Mouse (Mus musculus) embryonic facial prominence, embryonic 15.5 days (tissue): ENCODE data around the gene Gm4791. TPM values are rescaled to one million over a fixed set of nuclear protein-coding genes. Genes with fewer than 3 reads are reported as not detected.

Experiments used
- ATAC-seq: fragments of 200-750 bp; cut with Nextera tagmentation; 2 replicates; pipeline ENCODE4 v1.8.0; 2017; ENCODE audit warnings: low read depth, moderate TSS enrichment; ENCODE audit not compliant: insufficient number of reproducible peaks, low FRiP score, low TSS enrichment
- H3K27ac ChIP-seq: fragments of 300-500 bp; sonication (generic); replicated peaks from 2 replicates; pipeline ENCODE4 v1.5.1; 2015; ENCODE audit warnings: mild to moderate bottlenecking, inconsistent platforms
- H3K27me3 ChIP-seq: fragments of 300-500 bp; sonication (generic); 2 replicates; pipeline ENCODE4 v1.6.1; 2015; ENCODE audit warnings: inconsistent platforms
- H3K36me3 ChIP-seq: fragments of 300-500 bp; sonication (generic); 2 replicates; pipeline ENCODE4 v1.6.1; 2015; ENCODE audit warnings: mild to moderate bottlenecking, inconsistent platforms
- H3K4me1 ChIP-seq: fragments of 300-500 bp; sonication (generic); 2 replicates; pipeline ENCODE4 v1.6.1; 2015; ENCODE audit warnings: inconsistent platforms
- H3K4me2 ChIP-seq: fragments of 300-500 bp; sonication (generic); replicated peaks from 2 replicates; pipeline ENCODE4 v1.6.1; 2015; ENCODE audit warnings: mild to moderate bottlenecking, inconsistent platforms
- H3K4me3 ChIP-seq: fragments of 300-500 bp; sonication (generic); replicated peaks from 2 replicates; pipeline ENCODE4 v1.5.1; 2015; ENCODE audit warnings: mild to moderate bottlenecking, inconsistent platforms
- H3K9ac ChIP-seq: fragments of 300-500 bp; sonication (generic); 2 replicates; pipeline ENCODE4 v1.6.1; 2015; ENCODE audit warnings: inconsistent platforms
- H3K9me3 ChIP-seq: fragments of 300-500 bp; sonication (generic); replicated peaks from 2 replicates; pipeline ENCODE4 v1.6.1; 2016; ENCODE audit warnings: inconsistent platforms
- WGBS: fragments of 180-500 bp; shearing (Covaris S2); methylation state at CpG from one replicate; pipeline ENCODE4 v1.1.7; 2015; 5-methylcytosine and 5-hydroxymethylcytosine counted together
- polyA plus RNA-seq: library from polyadenylated mRNA; unstranded; fragments of >200 nt; fragmentation: Nextera tagmentation; extraction: Ambion mirVana; gene quantifications from 2 replicates; pipeline ENCODE4 v1.2.1, GENCODE M21; 2015

Gene Gm4791
- polyA plus RNA-seq: 0.22 TPM in 1 of 2 replicates, not detected in the other

DNA sequence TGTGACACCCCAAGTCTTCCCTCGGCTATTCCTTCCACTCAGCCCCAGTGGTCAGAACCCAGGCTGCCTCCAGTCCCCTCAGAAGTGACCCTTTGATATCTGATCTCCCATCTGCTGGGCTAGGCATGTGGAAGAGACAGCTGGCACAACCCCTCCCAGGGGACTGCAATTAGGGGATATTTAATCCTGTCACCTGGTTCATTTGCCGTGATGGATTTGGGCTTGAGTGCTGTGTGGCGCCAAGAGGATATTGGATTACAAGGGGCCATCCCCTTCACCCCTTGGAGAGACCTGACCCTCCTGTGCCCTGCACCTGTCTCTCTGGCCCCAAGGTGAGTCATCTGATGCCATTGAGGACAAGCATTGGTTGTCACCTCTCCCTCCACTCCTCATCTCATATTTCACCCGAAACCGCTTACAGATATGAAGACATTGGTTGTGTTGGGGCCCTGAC is at the start of gene Gm4791:
Gene Gm4791 (plus strand): TSS at position 404 of the 454 bp plus-strand sequence.
- Histone ChIP-seq H3K9me3 (no peaks in the 10 kb centered on the region), H3K9ac (no peak within 1 kb of the TSS), H3K4me2 (no peak within 1 kb of the TSS), H3K27me3 (no peaks in the 10 kb centered on the region), H3K4me3 (no peak within 1 kb of the TSS), H3K36me3 (no peaks in the 10 kb centered on the region), H3K27ac (no peak within 1 kb of the TSS), H3K4me1 (no peaks in the 10 kb centered on the region)
- peak; percentile 84 for ATAC-seq
- 23% methylated on average over 5 of the region's 5 CpGs for WGBS

DNA sequence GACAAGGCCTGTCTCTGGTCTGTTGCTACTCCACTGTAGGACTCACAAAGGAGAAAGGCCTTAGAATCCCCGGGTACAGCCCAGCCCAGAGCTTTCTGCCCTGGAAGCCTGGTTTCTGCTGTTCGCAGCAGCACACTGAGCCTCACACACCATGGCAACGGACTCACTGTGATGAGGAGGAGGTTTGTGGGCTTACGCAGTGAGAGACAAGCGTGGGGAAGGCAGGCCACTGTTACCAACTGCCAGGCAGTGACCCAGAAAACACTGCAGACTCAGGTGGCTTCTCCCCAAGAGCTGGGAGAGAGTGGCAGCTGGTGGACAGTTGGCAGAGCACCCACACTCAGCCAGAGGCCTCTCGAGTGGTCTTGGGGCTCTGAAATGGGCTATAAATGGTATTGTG is 42.3 kb upstream of the Gm4791 start:
- Histone ChIP-seq H3K36me3 (no peaks in the 10 kb centered on the region), H3K27ac (no peak overlapping the region), H3K9me3 (no peaks in the 10 kb centered on the region), H3K9ac (no peak overlapping the region), H3K4me2 (no peak overlapping the region), H3K4me1 (peaks cover 9% of the 10 kb centered on the region; the same call in 1 of the 2 replicates), H3K4me3 (no peak overlapping the region), H3K27me3 (no peaks in the 10 kb centered on the region)
- WGBS: 79% methylated on average over 6 of the region's 6 CpGs
- ATAC-seq: no peak

DNA sequence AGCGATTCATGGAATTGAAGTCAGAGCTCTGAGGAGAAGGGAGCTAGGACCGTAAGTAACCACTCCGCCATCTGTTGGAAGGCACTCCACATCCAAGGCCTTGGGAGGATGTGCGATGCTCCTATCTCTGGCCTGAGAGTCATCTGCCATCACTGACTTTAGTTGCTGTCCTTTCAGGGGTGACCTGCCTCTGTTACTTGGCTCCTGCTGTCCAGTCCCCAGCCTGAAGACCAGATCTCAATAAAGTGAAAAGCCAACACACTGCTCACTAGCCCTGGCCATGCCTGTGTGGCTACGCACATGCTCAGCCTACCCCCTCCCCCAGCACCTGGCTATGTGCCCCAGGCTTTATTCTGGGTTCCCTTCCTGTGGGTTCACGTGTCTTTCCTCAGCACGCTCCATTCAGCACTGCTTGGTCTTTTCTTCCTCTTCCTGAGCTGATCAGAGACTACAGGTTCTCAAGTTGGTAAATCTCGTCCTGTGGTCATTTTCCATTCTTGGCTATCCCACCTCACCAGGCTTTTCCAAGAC is 41.1 kb upstream of the Gm4791 start:
- no peaks in the 10 kb centered on the region for H3K9me3 ChIP-seq
- H3K27ac ChIP-seq: no peak overlapping the region
- H3K4me2 ChIP-seq: no peak overlapping the region
- ATAC-seq: no peak
- H3K4me3 ChIP-seq: no peak overlapping the region
- H3K9ac ChIP-seq: no peak overlapping the region
- H3K36me3 ChIP-seq: no peaks in the 10 kb centered on the region
- H3K4me1 ChIP-seq: peaks cover 9% of the 10 kb centered on the region; the same call in 1 of the 2 replicates
- H3K27me3 ChIP-seq: no peaks in the 10 kb centered on the region
- 71% methylated on average over 8 of the region's 8 CpGs for WGBS

DNA sequence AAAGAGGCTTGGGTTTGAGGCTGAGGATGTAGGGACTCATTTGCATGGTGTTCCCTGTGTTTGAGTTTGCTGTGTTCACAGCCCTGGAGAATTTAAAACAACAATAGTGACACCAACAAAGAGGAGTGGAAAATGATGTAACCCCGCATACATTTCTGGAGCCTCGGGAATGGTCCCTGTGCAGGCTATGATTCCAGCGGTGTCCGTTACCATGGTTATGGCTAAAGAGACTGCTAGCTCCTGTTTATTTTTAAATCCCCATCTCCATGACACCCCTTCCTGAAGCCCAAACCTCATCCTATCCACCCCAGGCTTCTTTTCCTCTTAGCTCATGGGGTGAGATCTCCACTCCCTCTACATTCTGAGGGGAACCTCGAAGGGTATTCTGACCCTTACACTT is 32.5 kb upstream of the Gm4791 start:
- 72% methylated on average over 5 of the region's 5 CpGs for WGBS
- ATAC-seq: no peak
- 0 out of 2 replicates have a peak, but pooled peaks cover 5% of the 10 kb centered on the region for H3K4me1 ChIP-seq
- H3K9me3 ChIP-seq: no peaks in the 10 kb centered on the region
- no peak overlapping the region for H3K27ac ChIP-seq
- no peak overlapping the region for H3K4me2 ChIP-seq
- no peak overlapping the region for H3K9ac ChIP-seq
- peaks cover 4% of the 10 kb centered on the region; the same call in 1 of the 2 replicates for H3K27me3 ChIP-seq
- H3K4me3 ChIP-seq: no peak overlapping the region
- no peaks in the 10 kb centered on the region for H3K36me3 ChIP-seq

DNA sequence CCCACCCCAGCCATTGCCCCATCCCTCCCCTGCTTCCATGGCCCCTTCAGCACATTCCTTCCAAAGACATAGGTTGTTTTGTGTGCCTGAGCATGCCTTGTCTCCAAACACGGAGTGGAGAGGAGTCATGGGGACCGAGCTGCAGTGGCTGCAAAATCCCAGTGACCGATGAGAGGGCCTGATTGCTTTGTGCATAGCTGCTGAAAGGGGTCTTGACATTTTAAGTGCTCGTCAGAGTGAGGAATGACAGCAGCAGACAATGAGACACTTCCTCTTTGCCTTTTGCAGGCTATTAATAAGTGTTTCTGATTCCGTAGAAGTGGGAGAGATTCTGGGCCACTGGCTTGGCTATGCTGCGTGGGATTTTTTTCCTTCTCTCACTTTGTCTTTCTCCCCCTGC is 29.6 kb upstream of the Gm4791 start:
- WGBS: 45% methylated on average over 6 of the region's 6 CpGs
- Histone ChIP-seq H3K27ac (no peak overlapping the region), H3K27me3 (peaks cover 4% of the 10 kb centered on the region; the same call in 1 of the 2 replicates), H3K9ac (no peak overlapping the region), H3K36me3 (no peaks in the 10 kb centered on the region), H3K4me1 (0 out of 2 replicates have a peak, but pooled peaks cover 5% of the 10 kb centered on the region), H3K4me3 (no peak overlapping the region), H3K9me3 (no peaks in the 10 kb centered on the region), H3K4me2 (no peak overlapping the region)
- ATAC-seq: no peak

DNA sequence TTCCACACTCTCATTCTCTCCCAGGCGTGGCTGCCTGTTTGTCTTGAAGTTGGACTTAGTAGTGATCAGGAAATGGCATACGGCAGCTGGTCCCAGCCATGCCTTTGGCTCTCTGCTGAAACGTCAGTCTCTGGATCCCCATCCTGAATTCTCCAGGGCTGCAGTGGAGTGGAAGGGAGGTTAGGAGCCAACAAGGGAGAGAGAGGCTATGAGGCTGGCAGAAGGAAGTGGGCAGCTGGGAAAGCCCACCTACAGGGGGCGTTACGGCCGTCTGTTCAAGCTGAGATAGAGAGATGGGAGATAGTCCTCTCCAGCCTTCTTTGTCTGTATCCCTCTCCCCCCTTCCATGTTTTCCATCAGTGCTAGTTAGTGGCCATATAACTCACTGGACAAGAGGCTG is 29.1 kb upstream of the Gm4791 start:
- H3K4me3 ChIP-seq: no peak overlapping the region
- no peak for ATAC-seq

DNA sequence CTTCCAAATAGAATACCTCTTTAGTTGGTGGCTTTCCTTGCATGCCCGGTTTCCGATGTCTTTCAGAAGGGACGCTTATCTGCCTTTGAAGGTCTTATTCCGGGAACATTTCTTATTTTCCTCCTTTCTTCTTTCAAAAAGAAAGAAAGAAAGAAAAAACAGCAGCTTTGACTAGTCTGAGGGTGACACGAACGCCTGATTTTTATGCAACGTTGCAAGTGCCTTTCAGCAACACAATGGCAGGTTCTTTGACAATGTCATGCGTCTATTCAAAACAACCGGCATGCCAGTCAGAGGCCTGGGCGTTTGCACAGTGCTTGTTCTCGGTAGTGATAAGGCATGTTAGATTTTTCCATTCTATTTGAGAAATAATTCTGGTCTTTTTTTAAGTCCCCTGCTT is 19.7 kb upstream of the Gm4791 start:
- Histone ChIP-seq H3K27me3 (no peaks in the 10 kb centered on the region), H3K9ac (no peak overlapping the region), H3K4me1 (no peaks in the 10 kb centered on the region), H3K27ac (no peak overlapping the region), H3K4me3 (no peak overlapping the region), H3K4me2 (no peak overlapping the region), H3K9me3 (no peaks in the 10 kb centered on the region), H3K36me3 (no peaks in the 10 kb centered on the region)
- ATAC-seq: no peak
- 62% methylated on average over 11 of the region's 11 CpGs for WGBS

More for the DNA sequence above, 29.1 kb upstream of the Gm4791 start:
- no peak overlapping the region for H3K4me2 ChIP-seq
- WGBS: 53% methylated on average over 6 of the region's 6 CpGs
- no peaks in the 10 kb centered on the region for H3K36me3 ChIP-seq
- no peak overlapping the region for H3K27ac ChIP-seq
- H3K27me3 ChIP-seq: peaks cover 4% of the 10 kb centered on the region; the same call in 1 of the 2 replicates
- H3K9me3 ChIP-seq: no peaks in the 10 kb centered on the region
- 0 out of 2 replicates have a peak, but pooled peaks cover 5% of the 10 kb centered on the region for H3K4me1 ChIP-seq
- no peak overlapping the region for H3K9ac ChIP-seq

DNA sequence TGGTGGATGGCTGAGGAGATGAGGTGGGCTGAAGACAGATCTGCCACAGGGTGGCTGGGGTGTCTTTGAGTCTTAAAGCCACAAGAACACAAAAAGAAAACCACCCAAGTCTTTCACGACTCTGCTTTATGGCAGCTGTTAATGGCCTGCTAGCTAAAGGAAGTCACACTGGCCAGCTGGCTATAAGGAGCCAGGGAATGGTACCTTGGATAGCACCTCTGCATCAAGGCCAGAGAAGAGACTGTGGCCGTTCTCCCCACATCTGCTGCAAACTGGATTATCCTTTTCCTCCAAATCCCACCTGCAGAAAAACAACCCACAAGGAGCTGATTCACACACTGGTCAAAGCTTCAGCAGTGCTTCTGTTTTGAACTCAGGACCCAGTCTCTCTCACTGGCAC is 18.4 kb upstream of the Gm4791 start:
- WGBS: 26% methylated on average over 2 of the region's 2 CpGs
- Histone ChIP-seq H3K4me1 (no peaks in the 10 kb centered on the region), H3K27me3 (no peaks in the 10 kb centered on the region), H3K9ac (no peak overlapping the region), H3K27ac (no peak overlapping the region), H3K9me3 (no peaks in the 10 kb centered on the region), H3K4me3 (no peak overlapping the region), H3K4me2 (no peak overlapping the region), H3K36me3 (no peaks in the 10 kb centered on the region)
- ATAC-seq: no peak

DNA sequence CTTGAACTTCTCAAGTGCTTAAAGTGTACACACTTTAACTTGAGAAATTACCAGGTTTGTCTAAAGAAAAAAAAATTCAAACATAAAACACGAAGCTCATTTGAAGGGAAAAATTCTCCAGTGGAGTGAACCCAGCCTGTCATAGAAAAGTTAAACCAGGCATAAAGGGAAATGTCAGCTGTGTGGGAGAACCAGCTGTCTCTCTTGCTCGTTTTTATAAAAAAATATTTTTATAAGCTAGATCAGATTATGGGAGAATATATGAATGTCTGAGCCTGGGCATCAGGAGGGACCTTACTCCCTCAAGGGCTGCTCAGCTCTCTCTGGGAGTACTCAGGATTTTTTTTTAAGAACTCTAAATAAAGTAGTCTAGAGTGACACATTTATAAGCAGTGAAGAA is 15.1 kb upstream of the Gm4791 start:
- Histone ChIP-seq H3K27me3 (no peaks in the 10 kb centered on the region), H3K4me3 (no peak overlapping the region), H3K9ac (no peak overlapping the region), H3K4me1 (no peaks in the 10 kb centered on the region), H3K9me3 (no peaks in the 10 kb centered on the region), H3K36me3 (no peaks in the 10 kb centered on the region), H3K27ac (no peak overlapping the region), H3K4me2 (no peak overlapping the region)
- 31% methylated on average over 2 of the region's 2 CpGs for WGBS
- no peak for ATAC-seq

DNA sequence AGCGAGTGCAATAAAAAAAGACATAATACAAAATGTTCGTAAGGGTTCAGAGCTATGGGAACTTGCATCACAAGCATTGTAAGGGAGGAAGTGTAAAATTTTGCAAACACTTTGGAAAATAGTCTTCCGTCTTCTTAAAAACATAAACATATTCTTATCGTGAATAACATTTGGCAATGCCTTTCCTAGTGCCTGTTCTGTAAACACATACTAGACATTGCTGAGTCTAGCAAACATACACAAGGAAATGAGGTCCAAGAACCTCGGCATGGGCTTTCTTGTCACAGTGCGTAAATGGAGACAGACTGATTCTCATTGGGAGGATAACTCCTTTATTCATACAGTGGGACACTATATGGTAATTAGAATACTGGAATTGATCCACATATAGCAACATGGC is 43.0 kb downstream of the Gm4791 start:
- Histone ChIP-seq H3K27ac (no peak overlapping the region), H3K36me3 (no peaks in the 10 kb centered on the region), H3K9me3 (no peaks in the 10 kb centered on the region), H3K4me1 (no peaks in the 10 kb centered on the region), H3K4me2 (no peak overlapping the region), H3K9ac (no peak overlapping the region), H3K4me3 (no peak overlapping the region), H3K27me3 (no peaks in the 10 kb centered on the region)
- 76% methylated on average over 6 of the region's 6 CpGs for WGBS
- no peak for ATAC-seq
